Mouse (Mus musculus): ENCODE results near the gene Olfr959. TPM values are rescaled to one million over a fixed set of nuclear protein-coding genes. Genes with fewer than 3 reads are reported as not detected.

Gene Olfr959
- 0.06 TPM in 1 of 2 replicates, not detected in the other for polyA plus RNA-seq (2015; fragmentation: Nextera tagmentation; extraction: Ambion mirVana)

GRCm38 (mm10) chr9:39575469-39575868 is at the start of gene Olfr959:
TSS of gene Olfr959 (minus strand) at chr9:39575569.
- WGBS, result 54% methylated on average over 3 of the region's 3 CpGs
- no peak for ATAC-seq (ENCODE audit: insufficient number of reproducible peaks, insufficient read depth, low FRiP score, low TSS enrichment, low read depth)

GRCm38 (mm10) chr9:39624711-39625110 is 49.3 kb upstream of the Olfr959 start:
- H3K4me1 ChIP-seq, result no peaks in the 10 kb centered on the region
- H3K36me3 ChIP-seq, result no peaks in the 10 kb centered on the region
- no peaks in the 10 kb centered on the region for H3K27me3 ChIP-seq
- WGBS, result 79% methylated on average over 2 of the region's 2 CpGs
- no peak for ATAC-seq (ENCODE audit: insufficient number of reproducible peaks, insufficient read depth, low FRiP score, low TSS enrichment, low read depth)
- H3K9me3 ChIP-seq, result no peaks in the 10 kb centered on the region
- no peak overlapping the region for H3K4me3 ChIP-seq
- H3K27ac ChIP-seq, result no peak overlapping the region
- H3K4me2 ChIP-seq, result no peak overlapping the region
- no peak overlapping the region for H3K9ac ChIP-seq

More at GRCm38 (mm10) chr9:39575469-39575868, at the start of gene Olfr959:
- Histone ChIP-seq H3K27ac (no peak within 1 kb of the TSS), H3K9me3 (no peaks in the 10 kb centered on the region), H3K9ac (no peak within 1 kb of the TSS), H3K27me3 (no peaks in the 10 kb centered on the region), H3K4me3 (no peak within 1 kb of the TSS), H3K36me3 (no peaks in the 10 kb centered on the region), H3K4me1 (no peaks in the 10 kb centered on the region), H3K4me2 (no peak within 1 kb of the TSS)

- ATAC-seq (ENCODE audit: insufficient number of reproducible peaks, insufficient read depth, low FRiP score, low TSS enrichment, low read depth), result no peak
- no peak overlapping the region for H3K4me3 ChIP-seq
- no peak overlapping the region for H3K9ac ChIP-seq
- no peaks in the 10 kb centered on the region for H3K4me1 ChIP-seq
- H3K36me3 ChIP-seq, result no peaks in the 10 kb centered on the region
- no peaks in the 10 kb centered on the region for H3K9me3 ChIP-seq
- 85% methylated on average over 3 of the region's 3 CpGs for WGBS
- no peak overlapping the region for H3K4me2 ChIP-seq
- H3K27me3 ChIP-seq, result no peaks in the 10 kb centered on the region
- no peak overlapping the region for H3K27ac ChIP-seq
Measured at GRCm38 (mm10) chr9:39623783-39624182, 48.4 kb upstream of the Olfr959 start.

GRCm38 (mm10) chr9:39621073-39621472 is 45.7 kb upstream of the Olfr959 start, which contains the start of gene Olfr960:
TSS of gene Olfr960 (plus strand) at chr9:39621373.
- 66% methylated on average over 1 of the region's 1 CpGs for WGBS
- Histone ChIP-seq H3K9ac (no peak within 1 kb of the TSS), H3K9me3 (no peaks in the 10 kb centered on the region), H3K27ac (no peak within 1 kb of the TSS), H3K4me2 (no peak within 1 kb of the TSS), H3K36me3 (no peaks in the 10 kb centered on the region), H3K27me3 (no peaks in the 10 kb centered on the region), H3K4me1 (no peaks in the 10 kb centered on the region), H3K4me3 (no peak within 1 kb of the TSS)
- no peak for ATAC-seq (ENCODE audit: insufficient number of reproducible peaks, insufficient read depth, low FRiP score, low TSS enrichment, low read depth)

GRCm38 (mm10) chr9:39611953-39612352 is 36.6 kb upstream of the Olfr959 start:
- Histone ChIP-seq H3K9me3 (no peaks in the 10 kb centered on the region), H3K4me2 (no peak overlapping the region), H3K27me3 (no peaks in the 10 kb centered on the region), H3K4me3 (no peak overlapping the region), H3K4me1 (no peaks in the 10 kb centered on the region), H3K27ac (no peak overlapping the region), H3K9ac (no peak overlapping the region), H3K36me3 (no peaks in the 10 kb centered on the region)
- no peak for ATAC-seq (ENCODE audit: insufficient number of reproducible peaks, insufficient read depth, low FRiP score, low TSS enrichment, low read depth)
- WGBS, result 62% methylated on average over 1 of the region's 1 CpGs

- H3K4me2 ChIP-seq, result no peak within 1 kb of the TSS
Measured at GRCm38 (mm10) chr9:39610355-39610754, 35.0 kb upstream of the Olfr959 start, which contains the start of gene Olfr148. TSS of gene Olfr148 (plus strand) at chr9:39610655.

GRCm38 (mm10) chr9:39608497-39608896 is 33.1 kb upstream of the Olfr959 start:
- no peak overlapping the region for H3K4me3 ChIP-seq
- H3K27me3 ChIP-seq, result no peaks in the 10 kb centered on the region
- H3K36me3 ChIP-seq, result no peaks in the 10 kb centered on the region
- H3K27ac ChIP-seq, result no peak overlapping the region
- H3K4me2 ChIP-seq, result no peak overlapping the region
- ATAC-seq (ENCODE audit: insufficient number of reproducible peaks, insufficient read depth, low FRiP score, low TSS enrichment, low read depth), result no peak
- H3K4me1 ChIP-seq, result peaks cover 7% of the 10 kb centered on the region; the same call in 1 of the 2 replicates
- H3K9ac ChIP-seq, result no peak overlapping the region
- no peaks in the 10 kb centered on the region for H3K9me3 ChIP-seq

More at GRCm38 (mm10) chr9:39610355-39610754, 35.0 kb upstream of the Olfr959 start, which contains the start of gene Olfr148:
- Histone ChIP-seq H3K4me1 (no peaks in the 10 kb centered on the region), H3K9ac (no peak within 1 kb of the TSS), H3K36me3 (no peaks in the 10 kb centered on the region), H3K27ac (no peak within 1 kb of the TSS), H3K4me3 (no peak within 1 kb of the TSS), H3K9me3 (no peaks in the 10 kb centered on the region), H3K27me3 (no peaks in the 10 kb centered on the region)
- WGBS, result 75% methylated on average over 3 of the region's 3 CpGs
- no peak for ATAC-seq (ENCODE audit: insufficient number of reproducible peaks, insufficient read depth, low FRiP score, low TSS enrichment, low read depth)

- ATAC-seq (ENCODE audit: insufficient number of reproducible peaks, insufficient read depth, low FRiP score, low TSS enrichment, low read depth), result peak; percentile 61; the same call in 1 of the 2 replicates
- WGBS, result 0% methylated on average over 8 of the region's 8 CpGs
- peak within 1 kb of the TSS; percentile 57 for H3K9ac ChIP-seq
Measured at GRCm38 (mm10) chr9:39603999-39604453, 28.7 kb upstream of the Olfr959 start, which contains the start of gene AW551984. TSS of gene AW551984 (minus strand) at chr9:39604403.

GRCm38 (mm10) chr9:39603333-39603845 is 28.0 kb upstream of the Olfr959 start:
- peak overlapping the region; percentile 12; the same call in 1 of the 2 replicates for H3K27ac ChIP-seq

More at GRCm38 (mm10) chr9:39603999-39604453, 28.7 kb upstream of the Olfr959 start, which contains the start of gene AW551984:
- Histone ChIP-seq H3K9me3 (no peaks in the 10 kb centered on the region), H3K27ac (peak within 1 kb of the TSS; percentile 75), H3K4me2 (peak within 1 kb of the TSS; percentile 73), H3K4me1 (peaks cover 7% of the 10 kb centered on the region; the same call in 1 of the 2 replicates), H3K27me3 (no peaks in the 10 kb centered on the region), H3K4me3 (peak within 1 kb of the TSS; percentile 48), H3K36me3 (peaks cover 9% of the 10 kb centered on the region)

GRCm38 (mm10) chr9:39602536-39603332 is 27.4 kb upstream of the Olfr959 start:
- Histone ChIP-seq H3K4me1 (peaks cover 7% of the 10 kb centered on the region; the same call in 1 of the 2 replicates), H3K9ac (peak overlapping the region; percentile 56), H3K9me3 (no peaks in the 10 kb centered on the region), H3K36me3 (peaks cover 9% of the 10 kb centered on the region), H3K4me2 (peak overlapping the region; percentile 73), H3K27me3 (no peaks in the 10 kb centered on the region), H3K27ac (peak overlapping the region; percentile 12; the same call in 1 of the 2 replicates), H3K4me3 (peak overlapping the region; percentile 48)
- ATAC-seq (ENCODE audit: insufficient number of reproducible peaks, insufficient read depth, low FRiP score, low TSS enrichment, low read depth), result peak; percentile 33; the same call in 1 of the 2 replicates
- under 1% methylated on average over 19 of the region's 19 CpGs for WGBS

More at GRCm38 (mm10) chr9:39603333-39603845, 28.0 kb upstream of the Olfr959 start:
- Histone ChIP-seq H3K4me1 (peaks cover 7% of the 10 kb centered on the region; the same call in 1 of the 2 replicates), H3K9me3 (no peaks in the 10 kb centered on the region), H3K4me2 (peak overlapping the region; percentile 73), H3K4me3 (peak overlapping the region; percentile 48), H3K36me3 (peaks cover 9% of the 10 kb centered on the region), H3K27me3 (no peaks in the 10 kb centered on the region), H3K9ac (peak overlapping the region; percentile 56)
- peak; percentile 72; the same call in 1 of the 2 replicates for ATAC-seq (ENCODE audit: insufficient number of reproducible peaks, insufficient read depth, low FRiP score, low TSS enrichment, low read depth)
- under 1% methylated on average over 9 of the region's 9 CpGs for WGBS

- 87% methylated on average over 5 of the region's 5 CpGs for WGBS
Measured at GRCm38 (mm10) chr9:39577050-39577449, 1.7 kb upstream of the Olfr959 start.

More at GRCm38 (mm10) chr9:39577050-39577449, 1.7 kb upstream of the Olfr959 start:
- Histone ChIP-seq H3K4me1 (no peaks in the 10 kb centered on the region), H3K36me3 (no peaks in the 10 kb centered on the region), H3K27ac (no peak overlapping the region), H3K9ac (no peak overlapping the region), H3K4me2 (no peak overlapping the region), H3K9me3 (no peaks in the 10 kb centered on the region), H3K27me3 (no peaks in the 10 kb centered on the region), H3K4me3 (no peak overlapping the region)
- no peak for ATAC-seq (ENCODE audit: insufficient number of reproducible peaks, insufficient read depth, low FRiP score, low TSS enrichment, low read depth)
